Mouse (Mus musculus) lung, postnatal 0 days (tissue): ENCODE data around the gene Ntpcr.

ENCODE experiments used
- CTCF ChIP-seq: IDR thresholded peaks from 2 replicates; pipeline ENCODE4 v1.5.1; 2016; ENCODE audit warnings: antibody characterized with exemption, mild to moderate bottlenecking
- EP300 ChIP-seq: IDR thresholded peaks from 2 replicates; pipeline ENCODE4 v1.6.1; 2016; ENCODE audit warnings: antibody characterized with exemption, mild to moderate bottlenecking, control low read depth

- no peak for TF ChIP-seq EP300
- no peak for TF ChIP-seq CTCF
Measured at GRCm38 (mm10) chr8:125726143-125726542, 3.6 kb upstream of the Ntpcr start.
